Comparison of ENCODE assay signal across 8 mouse cellular contexts in genomic region chr3:30658486-30658885, GRCm38 (mm10).
"Had no signal": no experiment of that assay in that cellular context is flagged by ENCODE, and none has a peak within 500 bp of the region (broad histone marks: within the 10 kb centered on the region; RNA-seq: fewer than 3 reads in every experiment).

No protein-coding gene starts in this region.

- DNase-seq: liver, postnatal 0 days; lung, adult 2 months; lung, postnatal 14 days; lung, postnatal 36 days; right cerebral cortex, postnatal 14 days; thymus, adult 2 months; thymus, postnatal 25 days; thymus, postnatal 4 days had no signal
